Mouse (Mus musculus) lung, adult 2 months (tissue): ENCODE data around the gene Ak1. TPM values are rescaled to one million over a fixed set of nuclear protein-coding genes. Genes with fewer than 3 reads are reported as not detected.
A peak's percentile ranks its signal among the peaks of the same experiment; 100 is the strongest.

ENCODE experiments used
- DNase-seq: peaks from one replicate; pipeline ENCODE4 v3.0.0; 2022
- H3K4me1 ChIP-seq: fragments of 200-500 bp; 2 replicates; pipeline ENCODE4 v1.6.1; 2011; ENCODE audit warnings: low read length; ENCODE audit not compliant: control insufficient read depth, insufficient read depth
- H3K4me3 ChIP-seq: fragments of 200-500 bp; replicated peaks from 2 replicates; pipeline ENCODE3; 2011; ENCODE audit warnings: low read depth, mild to moderate bottlenecking, control low read depth, low read length; ENCODE audit errors: extremely low read depth
- CTCF ChIP-seq: fragments of 200-500 bp; IDR thresholded peaks from 2 replicates; pipeline ENCODE4 v1.5.1; 2011; ENCODE audit warnings: mild to moderate bottlenecking, low read length, control low read depth; ENCODE audit not compliant: insufficient read depth
- POLR2A ChIP-seq: fragments of 200-500 bp; IDR thresholded peaks from 2 replicates; pipeline ENCODE4 v1.6.1; 2011; ENCODE audit warnings: low read depth, mild to moderate bottlenecking, control low read depth, low read length, borderline replicate concordance; ENCODE audit errors: extremely low read depth
- WGBS: fragments of 180-500 bp; shearing (Covaris S2); methylation state at CpG from one replicate; pipeline ENCODE4 v1.1.7; 2018; 5-methylcytosine and 5-hydroxymethylcytosine counted together
- polyA plus RNA-seq: library from polyadenylated mRNA; depleted of rRNA; stranded (reverse); fragments of >200 nt; gene quantifications from 2 replicates; pipeline ENCODE4 v1.2.3, GENCODE M21; 2012

The Ak1 gene
- polyA plus RNA-seq, 1 experiment, result 65.9 TPM

DNA sequence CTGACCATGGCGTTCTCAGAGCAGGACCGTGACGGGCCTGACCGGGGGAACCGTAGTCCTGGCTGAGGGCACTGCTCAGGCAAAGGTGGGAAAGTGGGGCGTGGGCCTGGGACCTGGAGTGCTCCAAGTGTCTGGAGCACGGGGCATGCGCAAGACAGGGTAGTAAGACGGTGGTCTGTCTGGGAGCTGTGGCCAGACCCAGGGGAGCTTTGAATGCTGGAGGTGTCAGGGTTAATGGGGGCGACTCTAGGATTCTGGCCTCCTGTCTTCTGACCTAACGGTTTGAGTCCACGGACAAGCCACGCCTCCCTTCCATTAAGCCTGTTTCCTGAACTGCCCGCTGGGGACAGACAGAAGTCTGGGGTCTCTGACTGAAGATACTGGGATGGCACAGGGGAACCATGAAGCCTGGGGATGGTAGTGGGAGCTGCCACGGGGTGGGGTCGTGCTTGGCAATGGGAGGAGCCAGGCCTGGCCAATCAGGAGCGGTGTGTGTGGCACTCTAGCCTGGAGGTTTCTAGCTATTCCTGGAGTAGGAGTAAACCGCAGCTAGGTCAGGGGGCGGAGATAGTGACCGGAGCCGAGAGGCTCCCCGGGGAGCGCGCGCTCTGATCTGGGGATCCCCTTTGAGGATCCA is 13.3 kb upstream of the Ak1 start:
- DNase-seq, result peak; percentile 65
- Histone ChIP-seq H3K4me3 (peak overlapping the region; percentile 48), H3K4me1 (peaks cover 12% of the 10 kb centered on the region)
- WGBS, result 10% methylated on average over 25 of the region's 25 CpGs
- TF ChIP-seq CTCF, result no peak
- no peak for TF ChIP-seq POLR2A

GRCm38 (mm10) chr2:32608778-32609435 is 12.7 kb upstream of the Ak1 start:
- peaks cover 12% of the 10 kb centered on the region for H3K4me1 ChIP-seq
- DNase-seq, result no peak
- peak overlapping the region; percentile 48 for H3K4me3 ChIP-seq
- 69% methylated on average over 18 of the region's 18 CpGs for WGBS
- TF ChIP-seq CTCF (no peak), POLR2A (no peak)

DNA sequence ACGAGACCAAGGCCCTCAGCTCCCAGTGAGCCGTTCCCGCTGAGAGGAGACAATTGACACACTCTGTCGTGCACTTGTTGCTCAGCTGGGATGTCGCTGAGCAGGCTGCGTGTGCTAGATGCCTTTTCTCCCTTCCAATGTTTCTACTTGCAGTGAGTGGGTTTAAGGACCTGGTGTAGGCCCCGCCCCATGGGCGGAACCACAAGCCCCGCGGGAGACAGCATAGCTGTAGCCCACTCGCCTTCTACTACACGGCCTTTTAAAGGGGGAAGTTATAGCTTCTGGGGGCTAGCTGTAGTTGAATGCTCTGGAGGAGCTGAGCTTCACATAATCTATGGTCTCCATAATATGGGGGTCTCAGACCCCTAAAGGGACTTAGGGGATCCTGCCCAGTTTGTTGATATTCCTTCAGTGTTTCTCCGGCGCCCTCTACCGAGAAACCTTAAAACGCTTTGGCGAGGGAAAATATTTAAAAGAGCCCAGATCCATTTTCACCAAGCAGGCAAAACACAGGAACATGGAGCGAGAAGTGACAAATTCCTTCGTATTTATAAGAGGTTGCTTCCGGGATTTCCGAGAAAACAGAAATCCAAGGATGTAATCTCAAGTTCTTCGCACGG is 10.8 kb upstream of the Ak1 start:
- peaks cover 12% of the 10 kb centered on the region for H3K4me1 ChIP-seq
- 10% methylated on average over 23 of the region's 23 CpGs for WGBS
- DNase-seq, result peak; percentile 66
- TF ChIP-seq POLR2A (peak; percentile 26; the same call in 1 of the 2 replicates), CTCF (no peak)
- peak overlapping the region; percentile 9 for H3K4me3 ChIP-seq

DNA sequence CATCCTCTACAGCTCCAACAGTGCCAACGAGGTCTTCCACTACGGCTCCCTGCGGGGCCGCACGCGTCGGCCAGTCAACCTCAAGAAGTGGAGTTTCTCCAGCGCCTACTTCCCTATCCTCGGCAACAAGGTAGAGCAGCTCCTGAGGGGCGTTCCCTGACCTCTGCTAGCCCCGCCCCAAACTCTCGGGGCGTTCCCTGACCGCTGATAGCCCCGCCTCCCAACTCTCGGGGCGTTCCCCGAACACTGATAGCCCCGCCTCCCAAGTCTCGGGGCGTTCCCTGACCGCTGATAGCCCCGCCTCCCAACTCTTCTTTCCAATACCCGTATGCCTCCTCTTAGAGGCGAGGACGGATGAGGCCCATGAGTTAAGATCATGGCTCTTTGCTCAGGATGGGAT is 9.3 kb upstream of the Ak1 start:
- H3K4me1 ChIP-seq, result peaks cover 10% of the 10 kb centered on the region
- TF ChIP-seq CTCF (no peak), POLR2A (no peak)
- 83% methylated on average over 26 of the region's 26 CpGs for WGBS
- no peak overlapping the region for H3K4me3 ChIP-seq
- no peak for DNase-seq

DNA sequence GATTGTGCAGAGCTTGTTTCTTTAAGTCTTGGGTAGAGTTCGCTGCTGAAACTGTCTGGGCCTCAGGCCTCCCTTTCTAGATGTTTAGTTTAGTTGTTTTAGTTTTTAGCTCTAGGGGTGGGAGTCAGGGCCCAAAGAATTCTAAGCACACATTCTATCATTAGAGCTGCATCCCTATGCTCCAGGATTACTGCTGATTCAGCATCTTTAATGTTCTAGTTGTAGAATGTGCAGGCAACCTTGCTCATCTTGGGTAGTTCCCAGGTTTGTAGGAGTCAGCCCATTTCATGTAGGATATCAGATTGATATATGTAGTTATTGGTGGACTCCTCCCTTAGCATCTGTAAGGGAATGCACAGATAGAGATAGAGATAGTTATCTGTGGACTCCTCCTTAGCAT is 4.4 kb upstream of the Ak1 start:
- no peak overlapping the region for H3K4me3 ChIP-seq
- TF ChIP-seq CTCF (no peak), POLR2A (no peak)
- WGBS, result 97% methylated on average over 1 of the region's 1 CpGs

GRCm38 (mm10) chr2:32617601-32618000 is 4.0 kb upstream of the Ak1 start:
- Histone ChIP-seq H3K4me3 (no peak overlapping the region), H3K4me1 (peaks cover 8% of the 10 kb centered on the region)
- WGBS, result 89% methylated on average over 4 of the region's 4 CpGs
- no peak for DNase-seq
- no peak for TF ChIP-seq POLR2A
- peak; percentile 23; the same call in 1 of the 2 replicates for TF ChIP-seq CTCF

More for the DNA sequence above, 4.4 kb upstream of the Ak1 start:
- H3K4me1 ChIP-seq, result peaks cover 8% of the 10 kb centered on the region
- DNase-seq, result no peak

- H3K4me1 ChIP-seq, result peaks cover 8% of the 10 kb centered on the region
- no peak overlapping the region for H3K4me3 ChIP-seq
- no peak for TF ChIP-seq POLR2A
- no peak for TF ChIP-seq CTCF
- DNase-seq, result no peak
- WGBS, result 84% methylated on average over 9 of the region's 9 CpGs
Observed at GRCm38 (mm10) chr2:32618051-32618450, 3.5 kb upstream of the Ak1 start.

- TF ChIP-seq CTCF (no peak), POLR2A (no peak)
- H3K4me1 ChIP-seq, result peaks cover 17% of the 10 kb centered on the region
- H3K4me3 ChIP-seq, result no peak overlapping the region
- no peak for DNase-seq
- 38% methylated on average over 4 of the region's 4 CpGs for WGBS
Observed at GRCm38 (mm10) chr2:32620682-32621516, 659 bp upstream of the Ak1 start.

- no peak for DNase-seq
- TF ChIP-seq POLR2A (no peak), CTCF (no peak)
- 63% methylated on average over 5 of the region's 5 CpGs for WGBS
- Histone ChIP-seq H3K4me3 (no peak overlapping the region), H3K4me1 (peaks cover 31% of the 10 kb centered on the region)
Observed at GRCm38 (mm10) chr2:32624111-32624748, 2.7 kb downstream of the Ak1 start.
